8 mouse cellular contexts compared by ENCODE assay signal in genomic region chr16:65370939-65371338, GRCm38 (mm10).
DNase-seq lines count a peak whose midpoint lies in the region; ATAC-seq and TF ChIP-seq lines count a peak whose summit lies in the region.
"Had no signal": no experiment of that assay in that cellular context is flagged by ENCODE, and none has a peak within 500 bp of the region (broad histone marks: within the 10 kb centered on the region; RNA-seq: fewer than 3 reads in every experiment).

No protein-coding gene starts in this region.

- WGBS in neural tube, embryonic 15.5 days: 58% methylated on average over 2 of the region's 2 CpGs

- CTCF ChIA-PET in Patski (lab: Charles Lee): no interaction called here

- in situ Hi-C loops in Patski (cut with MboI; ENCODE audit: low pct_unique_long_range_greater_than_20kb): no loop called here

- peak; percentile 32 for DNase-seq in kidney, postnatal 10 days
- no peak for DNase-seq in kidney, adult 18-20 months
- no peak for DNase-seq in Patski (ENCODE audit: low read depth, low spot score)
- peak; percentile 49 for DNase-seq in brain, adult 2 months (ENCODE audit: low read depth, low spot score)
- peak; percentile 21 for DNase-seq in lung, postnatal 36 days
- DNase-seq in c-Kit-positive CD71-positive TER-119-positive erythroid progenitor cells, embryonic 14.5 days (ENCODE audit: low spot score): no peak
- DNase-seq: cerebellum, adult 8-10 months had no signal

- H3K27me3 ChIP-seq in Patski: no peaks in the 10 kb centered on the region
- no peaks in the 10 kb centered on the region for H3K27me3 ChIP-seq in neural tube, embryonic 15.5 days (replicated peaks)

- no peak overlapping the region for H3K27ac ChIP-seq in neural tube, embryonic 15.5 days (replicated peaks)

- TF ChIP-seq CTCF in Patski (IDR thresholded peaks at IDR 0.05): peak; percentile 53

- H3K4me2 ChIP-seq in neural tube, embryonic 15.5 days: no peak overlapping the region

- no peaks in the 10 kb centered on the region for H3K4me1 ChIP-seq in neural tube, embryonic 15.5 days

- H3K9ac ChIP-seq in neural tube, embryonic 15.5 days (replicated peaks): no peak overlapping the region

- no peak overlapping the region for H3K4me3 ChIP-seq in neural tube, embryonic 15.5 days (replicated peaks)

- ATAC-seq in Patski: no peak
- no peak for ATAC-seq in neural tube, embryonic 15.5 days (ENCODE audit: low FRiP score)

- H3K9me3 ChIP-seq in neural tube, embryonic 15.5 days (replicated peaks): no peaks in the 10 kb centered on the region

- POLR2A ChIA-PET in Patski (lab: Charles Lee): no interaction called here

- no peaks in the 10 kb centered on the region for H3K36me3 ChIP-seq in neural tube, embryonic 15.5 days

Comparison
In these comparisons a context has a peak if more than half of its experiments do, and no peak if none do; other contexts are left out.
1. DNase-seq: peak in kidney, postnatal 10 days (single experiment), brain, adult 2 months (single experiment) and lung, postnatal 36 days (single experiment); none in kidney, adult 18-20 months (single experiment), Patski (single experiment) and c-Kit-positive CD71-positive TER-119-positive erythroid progenitor cells, embryonic 14.5 days (single experiment).